Mouse (Mus musculus): ENCODE data around the gene Igsf23. TPM values are rescaled to one million over a fixed set of nuclear protein-coding genes. Genes with fewer than 3 reads are reported as not detected.

Gene Igsf23
- polyA plus RNA-seq, 1 experiment: 185 TPM

GRCm38 (mm10) chr7:19964985-19965579 is 14.5 kb upstream of the Igsf23 start, which contains the start of gene Ceacam20:
TSS of gene Ceacam20 (plus strand) at chr7:19965412.
- no peak for TF ChIP-seq CTCF (IDR thresholded peaks at IDR 0.05; ENCODE audit: extremely low read depth, insufficient read length, insufficient replicate concordance, low read depth, low read length)
- peak; percentile 86; the same call in 1 of the 2 replicates for TF ChIP-seq POLR2A (IDR thresholded peaks at IDR 0.05; ENCODE audit: low read depth, low read length)
- H3K36me3 ChIP-seq (ENCODE audit: control insufficient read depth, insufficient read depth, low read length): peaks cover 8% of the 10 kb centered on the region
- H3K27me3 ChIP-seq (ENCODE audit: control insufficient read depth, insufficient read depth, low read length): no peaks in the 10 kb centered on the region
- H3K4me3 ChIP-seq (ENCODE audit: low read depth, low read length): peak within 1 kb of the TSS; percentile 63
- peaks cover 28% of the 10 kb centered on the region for H3K4me1 ChIP-seq (ENCODE audit: control insufficient read depth, insufficient read depth, insufficient read length, low read length)
- peak within 1 kb of the TSS; percentile 92 for H3K27ac ChIP-seq (ENCODE audit: insufficient read depth, low read depth, low read length)
- WGBS: 37% methylated on average over 7 of the region's 7 CpGs

GRCm38 (mm10) chr7:19962423-19962822 is 11.9 kb upstream of the Igsf23 start:
- H3K27me3 ChIP-seq (ENCODE audit: control insufficient read depth, insufficient read depth, low read length): no peaks in the 10 kb centered on the region
- 20% methylated on average over 1 of the region's 1 CpGs for WGBS
- peaks cover 31% of the 10 kb centered on the region for H3K4me1 ChIP-seq (ENCODE audit: control insufficient read depth, insufficient read depth, insufficient read length, low read length)
- H3K36me3 ChIP-seq (ENCODE audit: control insufficient read depth, insufficient read depth, low read length): no peaks in the 10 kb centered on the region; the same call in 1 of the 2 replicates
- TF ChIP-seq POLR2A (IDR thresholded peaks at IDR 0.05; ENCODE audit: low read depth, low read length): no peak; the same call in 1 of the 2 replicates
- TF ChIP-seq CTCF (IDR thresholded peaks at IDR 0.05; ENCODE audit: extremely low read depth, insufficient read length, insufficient replicate concordance, low read depth, low read length): no peak
- H3K4me3 ChIP-seq (ENCODE audit: low read depth, low read length): no peak overlapping the region
- peak overlapping the region; percentile 97 for H3K27ac ChIP-seq (ENCODE audit: insufficient read depth, low read depth, low read length)

GRCm38 (mm10) chr7:19956341-19956781 is 5.8 kb upstream of the Igsf23 start:
- no peak overlapping the region for H3K27ac ChIP-seq (ENCODE audit: insufficient read depth, low read depth, low read length)
- H3K27me3 ChIP-seq (ENCODE audit: control insufficient read depth, insufficient read depth, low read length): no peaks in the 10 kb centered on the region
- 2% methylated on average over 7 of the region's 7 CpGs for WGBS
- H3K4me3 ChIP-seq (ENCODE audit: low read depth, low read length): no peak overlapping the region
- H3K36me3 ChIP-seq (ENCODE audit: control insufficient read depth, insufficient read depth, low read length): no peaks in the 10 kb centered on the region
- no peak for TF ChIP-seq POLR2A (IDR thresholded peaks at IDR 0.05; ENCODE audit: low read depth, low read length)
- peak; percentile 88; the same call in 1 of the 2 replicates for TF ChIP-seq CTCF (IDR thresholded peaks at IDR 0.05; ENCODE audit: extremely low read depth, insufficient read length, insufficient replicate concordance, low read depth, low read length)
- H3K4me1 ChIP-seq (ENCODE audit: control insufficient read depth, insufficient read depth, insufficient read length, low read length): peaks cover 24% of the 10 kb centered on the region

GRCm38 (mm10) chr7:19955861-19956260 is 5.3 kb upstream of the Igsf23 start:
- no peak for TF ChIP-seq POLR2A (IDR thresholded peaks at IDR 0.05; ENCODE audit: low read depth, low read length)
- no peak for TF ChIP-seq CTCF (IDR thresholded peaks at IDR 0.05; ENCODE audit: extremely low read depth, insufficient read length, insufficient replicate concordance, low read depth, low read length)
- Histone ChIP-seq H3K27me3 (ENCODE audit: control insufficient read depth, insufficient read depth, low read length) (no peaks in the 10 kb centered on the region), H3K27ac (ENCODE audit: insufficient read depth, low read depth, low read length) (no peak overlapping the region), H3K36me3 (ENCODE audit: control insufficient read depth, insufficient read depth, low read length) (no peaks in the 10 kb centered on the region), H3K4me1 (ENCODE audit: control insufficient read depth, insufficient read depth, insufficient read length, low read length) (peaks cover 24% of the 10 kb centered on the region), H3K4me3 (ENCODE audit: low read depth, low read length) (no peak overlapping the region)
- WGBS: 84% methylated on average over 4 of the region's 4 CpGs

- Histone ChIP-seq H3K27ac (ENCODE audit: insufficient read depth, low read depth, low read length) (peak overlapping the region; percentile 72), H3K4me1 (ENCODE audit: control insufficient read depth, insufficient read depth, insufficient read length, low read length) (peaks cover 27% of the 10 kb centered on the region), H3K27me3 (ENCODE audit: control insufficient read depth, insufficient read depth, low read length) (no peaks in the 10 kb centered on the region), H3K4me3 (ENCODE audit: low read depth, low read length) (no peak overlapping the region), H3K36me3 (ENCODE audit: control insufficient read depth, insufficient read depth, low read length) (peaks cover 2% of the 10 kb centered on the region; the same call in 1 of the 2 replicates)
- 43% methylated on average over 9 of the region's 9 CpGs for WGBS
- no peak for TF ChIP-seq POLR2A (IDR thresholded peaks at IDR 0.05; ENCODE audit: low read depth, low read length)
- TF ChIP-seq CTCF (IDR thresholded peaks at IDR 0.05; ENCODE audit: extremely low read depth, insufficient read length, insufficient replicate concordance, low read depth, low read length): no peak
Observed at GRCm38 (mm10) chr7:19953054-19953453, 2.5 kb upstream of the Igsf23 start.

- Histone ChIP-seq H3K36me3 (ENCODE audit: control insufficient read depth, insufficient read depth, low read length) (peaks cover 2% of the 10 kb centered on the region; the same call in 1 of the 2 replicates), H3K4me1 (ENCODE audit: control insufficient read depth, insufficient read depth, insufficient read length, low read length) (peaks cover 27% of the 10 kb centered on the region), H3K4me3 (ENCODE audit: low read depth, low read length) (no peak overlapping the region), H3K27ac (ENCODE audit: insufficient read depth, low read depth, low read length) (peak overlapping the region; percentile 82), H3K27me3 (ENCODE audit: control insufficient read depth, insufficient read depth, low read length) (no peaks in the 10 kb centered on the region)
- WGBS: 35% methylated on average over 10 of the region's 10 CpGs
- TF ChIP-seq POLR2A (IDR thresholded peaks at IDR 0.05; ENCODE audit: low read depth, low read length): no peak
- no peak for TF ChIP-seq CTCF (IDR thresholded peaks at IDR 0.05; ENCODE audit: extremely low read depth, insufficient read length, insufficient replicate concordance, low read depth, low read length)
Observed at GRCm38 (mm10) chr7:19952320-19952986, 1.9 kb upstream of the Igsf23 start.

GRCm38 (mm10) chr7:19949996-19950395 is 560 bp downstream of the Igsf23 start:
- Histone ChIP-seq H3K4me3 (ENCODE audit: low read depth, low read length) (peak overlapping the region; percentile 65), H3K27me3 (ENCODE audit: control insufficient read depth, insufficient read depth, low read length) (no peaks in the 10 kb centered on the region), H3K27ac (ENCODE audit: insufficient read depth, low read depth, low read length) (peak overlapping the region; percentile 92), H3K36me3 (ENCODE audit: control insufficient read depth, insufficient read depth, low read length) (peaks cover 2% of the 10 kb centered on the region; the same call in 1 of the 2 replicates), H3K4me1 (ENCODE audit: control insufficient read depth, insufficient read depth, insufficient read length, low read length) (peaks cover 36% of the 10 kb centered on the region)
- TF ChIP-seq POLR2A (IDR thresholded peaks at IDR 0.05; ENCODE audit: low read depth, low read length) (no peak), CTCF (IDR thresholded peaks at IDR 0.05; ENCODE audit: extremely low read depth, insufficient read length, insufficient replicate concordance, low read depth, low read length) (no peak)
- 27% methylated on average over 10 of the region's 10 CpGs for WGBS
